ENCODE assay signal across 23 mouse cellular contexts in genomic region chr17:49493276-49493675, GRCm38 (mm10).
A peak's percentile ranks its signal among the peaks of the same experiment; 100 is the strongest.
DNase-seq lines count a peak whose midpoint lies in the region; ATAC-seq and TF ChIP-seq lines count a peak whose summit lies in the region.
"Had no signal": no experiment of that assay in that cellular context is flagged by ENCODE, and none has a peak within 500 bp of the region (broad histone marks: within the 10 kb centered on the region; RNA-seq: fewer than 3 reads in every experiment).

No protein-coding gene starts in this region.

- H3K4me2 ChIP-seq in hindbrain, postnatal 0 days (ENCODE audit: low read depth, low read length) = no peak overlapping the region
- H3K4me2 ChIP-seq in hindbrain, embryonic 12.5 days (replicated peaks) = no peak overlapping the region
- H3K4me2 ChIP-seq: embryonic facial prominence, embryonic 12.5 days; forebrain, embryonic 12.5 days; heart, embryonic 11.5 days; midbrain, embryonic 15.5 days; neural tube, embryonic 13.5 days; stomach, embryonic 15.5 days had no signal

- H3K36me3 ChIP-seq in hindbrain, postnatal 0 days (ENCODE audit: insufficient read depth, low read length) = no peaks in the 10 kb centered on the region
- H3K36me3 ChIP-seq in hindbrain, embryonic 12.5 days = no peaks in the 10 kb centered on the region
- H3K36me3 ChIP-seq in megakaryocyte, embryonic 14.5 days (replicated peaks; ENCODE audit: low read length) = no peaks in the 10 kb centered on the region
- H3K36me3 ChIP-seq: midbrain, embryonic 15.5 days had no signal

- H3K9ac ChIP-seq in hindbrain, postnatal 0 days (replicated peaks; ENCODE audit: low read length) = no peak overlapping the region
- no peak overlapping the region for H3K9ac ChIP-seq in hindbrain, embryonic 12.5 days
- H3K9ac ChIP-seq: embryonic facial prominence, embryonic 12.5 days; forebrain, embryonic 12.5 days; midbrain, embryonic 15.5 days; neural tube, embryonic 13.5 days; stomach, embryonic 15.5 days had no signal

- H3K27me3 ChIP-seq in hindbrain, postnatal 0 days (ENCODE audit: insufficient read depth, low read length) = no peaks in the 10 kb centered on the region
- no peaks in the 10 kb centered on the region for H3K27me3 ChIP-seq in hindbrain, embryonic 12.5 days
- no peaks in the 10 kb centered on the region for H3K27me3 ChIP-seq in megakaryocyte, embryonic 14.5 days (replicated peaks)
- H3K27me3 ChIP-seq in Patski = no peaks in the 10 kb centered on the region
- H3K27me3 ChIP-seq: embryonic facial prominence, embryonic 12.5 days; forebrain, embryonic 12.5 days; midbrain, embryonic 15.5 days; neural tube, embryonic 13.5 days; stomach, embryonic 15.5 days had no signal

- no peak overlapping the region for H3K4me3 ChIP-seq in hindbrain, postnatal 0 days (ENCODE audit: low read length)
- H3K4me3 ChIP-seq in hindbrain, embryonic 12.5 days = no peak overlapping the region
- peak overlapping the region; percentile 35 for H3K4me3 ChIP-seq in megakaryocyte, embryonic 14.5 days (replicated peaks)
- H3K4me3 ChIP-seq: embryonic facial prominence, embryonic 12.5 days; forebrain, embryonic 12.5 days; hindbrain, embryonic 10.5 days; midbrain, embryonic 15.5 days; neural tube, embryonic 13.5 days; stomach, embryonic 15.5 days had no signal

- CTCF ChIA-PET in Patski (lab: Charles Lee) = interaction anchor here (1.0 kb wide), 1 partner anchor 11 kb away, joined by 3 read pairs; no protein-coding TSS in a partner anchor

- WGBS in hindbrain, postnatal 0 days = 94% methylated on average over 4 of the region's 4 CpGs
- 95% methylated on average over 4 of the region's 4 CpGs for WGBS in hindbrain, embryonic 12.5 days

- no peak for DNase-seq in hindbrain, postnatal 0 days (ENCODE audit: low spot score)
- no peak for DNase-seq in Patski (ENCODE audit: low read depth, low spot score)
- DNase-seq in right cerebral cortex, adult 2 months (ENCODE audit: low spot score in 2 of 2) = no peak
- DNase-seq in gastrocnemius, postnatal 14 days = no peak
- DNase-seq: adrenal gland, adult 8-10 months; B cell, adult 2 months; cerebellum, adult 11-12 months; cerebellum, postnatal 14 days; kidney, adult 2 months; layer of hippocampus, adult 9-11 months; retina, postnatal 1 day; right cerebral cortex, postnatal 4 days had no signal

- no peaks in the 10 kb centered on the region for H3K9me3 ChIP-seq in hindbrain, postnatal 0 days (ENCODE audit: low read length)
- H3K9me3 ChIP-seq in hindbrain, embryonic 12.5 days (replicated peaks) = no peaks in the 10 kb centered on the region
- H3K9me3 ChIP-seq in megakaryocyte, embryonic 14.5 days = peaks cover 23% of the 10 kb centered on the region
- H3K9me3 ChIP-seq: embryonic facial prominence, embryonic 12.5 days; forebrain, embryonic 12.5 days; hindbrain, embryonic 10.5 days; midbrain, embryonic 15.5 days; neural tube, embryonic 13.5 days; stomach, embryonic 15.5 days had no signal

- in situ Hi-C loops in Patski (cut with MboI; ENCODE audit: low pct_unique_long_range_greater_than_20kb) = no loop called here

- TF ChIP-seq CTCF in hindbrain, postnatal 0 days (IDR thresholded peaks at IDR 0.05; ENCODE audit: low read depth) = peak; percentile 22; the same call in 1 of the 2 replicates
- TF ChIP-seq CTCF in Patski (IDR thresholded peaks at IDR 0.05) = peak; percentile 37

- intact Hi-C loops in gastrocnemius, postnatal 14 days (cut with DNase I; ENCODE audit: low total_unique reads) = no loop called here

- H3K4me1 ChIP-seq in hindbrain, postnatal 0 days (ENCODE audit: insufficient read depth, low read length) = no peaks in the 10 kb centered on the region
- no peaks in the 10 kb centered on the region for H3K4me1 ChIP-seq in hindbrain, embryonic 12.5 days
- no peaks in the 10 kb centered on the region for H3K4me1 ChIP-seq in megakaryocyte, embryonic 14.5 days
- H3K4me1 ChIP-seq: embryonic facial prominence, embryonic 12.5 days; hindbrain, embryonic 10.5 days; midbrain, embryonic 15.5 days; neural tube, embryonic 13.5 days; stomach, embryonic 15.5 days had no signal

- no peak overlapping the region for H3K27ac ChIP-seq in hindbrain, postnatal 0 days
- H3K27ac ChIP-seq in hindbrain, embryonic 12.5 days = no peak overlapping the region
- H3K27ac ChIP-seq: embryonic facial prominence, embryonic 12.5 days; forebrain, embryonic 12.5 days; hindbrain, embryonic 10.5 days; kidney, postnatal 0 days; midbrain, embryonic 15.5 days; neural tube, embryonic 13.5 days; stomach, embryonic 15.5 days had no signal

- no peak for ATAC-seq in hindbrain, postnatal 0 days
- ATAC-seq in hindbrain, embryonic 12.5 days (ENCODE audit: low FRiP score) = no peak
- ATAC-seq in megakaryocyte, adult 5-6 weeks (ENCODE audit: poor library complexity, severe bottlenecking) = no peak
- no peak for ATAC-seq in Patski
- ATAC-seq: midbrain, embryonic 15.5 days had no signal

- POLR2A ChIA-PET in Patski (lab: Charles Lee) = interaction anchor here (0.6 kb wide), 1 partner anchor 19 kb away, joined by 4 read pairs; no protein-coding TSS in a partner anchor
